Mouse (Mus musculus) neural tube, embryonic 15.5 days (tissue): Measurements from ENCODE around the gene Senp1. TPM values are rescaled to one million over a fixed set of nuclear protein-coding genes. Genes with fewer than 3 reads are reported as not detected.

Experiments used
- ATAC-seq: fragments of 200-750 bp; cut with Nextera tagmentation; 2 replicates; pipeline ENCODE4 v1.8.0; 2017; ENCODE audit warnings: mild to moderate bottlenecking, moderate TSS enrichment, moderate library complexity; ENCODE audit not compliant: low FRiP score
- H3K27ac ChIP-seq: fragments of 300-500 bp; sonication (generic); replicated peaks from 2 replicates; pipeline ENCODE4 v1.5.1; 2015; ENCODE audit warnings: mild to moderate bottlenecking, inconsistent platforms
- H3K27me3 ChIP-seq: fragments of 300-500 bp; sonication (generic); replicated peaks from 2 replicates; pipeline ENCODE4 v1.6.1; 2015; ENCODE audit warnings: inconsistent platforms
- H3K36me3 ChIP-seq: fragments of 300-500 bp; sonication (generic); 2 replicates; pipeline ENCODE4 v1.6.1; 2015; ENCODE audit warnings: inconsistent platforms
- H3K4me1 ChIP-seq: fragments of 300-500 bp; sonication (generic); 2 replicates; pipeline ENCODE4 v1.6.1; 2015; ENCODE audit warnings: inconsistent platforms
- H3K4me2 ChIP-seq: fragments of 300-500 bp; sonication (generic); 2 replicates; pipeline ENCODE4 v1.6.1; 2015; ENCODE audit warnings: inconsistent platforms, mild to moderate bottlenecking, moderate library complexity
- H3K4me3 ChIP-seq: fragments of 300-500 bp; sonication (generic); replicated peaks from 2 replicates; pipeline ENCODE4 v1.5.1; 2015; ENCODE audit warnings: mild to moderate bottlenecking, inconsistent platforms
- H3K9ac ChIP-seq: fragments of 300-500 bp; sonication (generic); replicated peaks from 2 replicates; pipeline ENCODE4 v1.6.1; 2015; ENCODE audit warnings: mild to moderate bottlenecking, inconsistent platforms
- H3K9me3 ChIP-seq: fragments of 300-500 bp; sonication (generic); replicated peaks from 2 replicates; pipeline ENCODE4 v1.6.1; 2016; ENCODE audit warnings: inconsistent platforms
- WGBS: fragments of 180-500 bp; shearing (Covaris S2); methylation state at CpG from one replicate; pipeline ENCODE4 v1.1.7; 2015; ENCODE audit warnings: mixed read lengths; 5-methylcytosine and 5-hydroxymethylcytosine counted together
- polyA plus RNA-seq: library from polyadenylated mRNA; unstranded; fragments of >200 nt; fragmentation: Nextera tagmentation; extraction: Ambion mirVana; gene quantifications from 2 replicates; pipeline ENCODE4 v1.2.1, GENCODE M21; 2015

The Senp1 gene
- polyA plus RNA-seq, result 16.8 and 22.5 TPM in 2 replicates

DNA sequence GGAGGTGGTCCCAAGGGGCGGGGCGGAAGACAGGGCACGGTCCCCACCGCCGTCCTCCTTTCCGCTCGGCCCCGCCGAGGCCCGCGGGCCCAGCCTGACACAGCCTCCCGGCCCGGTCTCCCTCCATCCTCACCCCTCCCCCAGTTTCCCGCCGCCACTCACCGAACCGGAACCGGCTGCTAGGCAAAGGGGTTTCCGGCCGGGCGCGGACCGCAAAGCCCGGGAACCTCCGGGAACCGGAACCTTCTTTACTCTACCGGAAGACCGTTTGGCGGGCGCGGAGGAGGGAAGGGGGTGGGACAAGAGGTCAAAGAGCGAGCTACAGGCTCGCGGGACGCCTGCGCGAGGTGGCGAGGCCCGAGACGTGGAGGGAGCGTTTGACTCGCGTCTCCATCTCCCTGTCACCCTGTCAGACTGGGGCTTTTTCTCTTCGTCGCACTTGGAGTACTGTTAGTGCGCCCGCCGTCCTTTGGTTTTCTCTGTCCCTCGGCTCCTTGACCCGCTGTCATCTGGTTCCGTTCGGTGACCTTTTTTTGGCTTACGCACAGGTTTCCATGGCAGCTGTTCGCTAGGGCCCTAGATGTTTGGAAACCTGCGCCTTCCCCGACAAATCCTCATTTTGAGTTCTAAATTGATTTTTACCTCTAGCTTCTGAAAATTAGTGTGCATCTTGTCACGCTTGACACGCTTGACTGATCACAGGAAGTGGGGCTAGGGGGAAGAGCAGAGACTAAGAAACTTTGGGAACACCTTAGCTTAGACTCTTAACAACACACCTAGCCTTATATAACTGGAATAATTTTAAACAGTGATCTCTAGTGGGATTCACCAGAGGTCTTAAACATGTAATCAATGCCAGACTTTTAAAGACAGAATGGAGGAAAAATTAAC lies at the start of gene Senp1:
TSS of gene Senp1 (minus strand) at position 624 of the 891 bp plus-strand sequence.
- ATAC-seq, result peak; percentile 94
- Histone ChIP-seq H3K27ac (peak within 1 kb of the TSS; percentile 94), H3K9ac (peak within 1 kb of the TSS; percentile 70), H3K27me3 (no peaks in the 10 kb centered on the region), H3K9me3 (no peaks in the 10 kb centered on the region), H3K4me3 (peak within 1 kb of the TSS; percentile 63), H3K4me1 (peaks cover 21% of the 10 kb centered on the region), H3K36me3 (no peaks in the 10 kb centered on the region), H3K4me2 (peak within 1 kb of the TSS; percentile 76)
- WGBS, result under 1% methylated on average over 56 of the region's 58 CpGs

DNA sequence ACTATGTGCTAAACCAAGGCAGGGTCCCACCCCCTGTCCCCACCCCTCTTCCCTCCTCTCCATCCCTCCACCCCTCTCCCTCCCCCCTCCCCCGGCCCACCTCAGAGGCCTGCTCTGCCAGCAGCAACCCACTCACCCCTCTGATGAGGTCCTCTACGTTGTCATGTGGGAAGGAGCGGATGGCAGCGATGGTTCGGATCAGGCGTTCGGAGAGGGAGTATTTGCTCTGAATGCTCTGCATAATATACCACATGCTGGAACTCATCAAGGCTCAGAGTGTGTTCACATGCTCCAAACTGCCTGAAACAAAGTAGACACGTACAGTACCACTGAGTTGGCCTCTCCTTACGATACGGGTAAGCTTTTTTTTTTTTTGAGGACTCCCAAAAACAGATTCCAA lies 49.0 kb upstream of the Senp1 start:
- H3K27ac ChIP-seq, result no peak overlapping the region
- no peak overlapping the region for H3K4me2 ChIP-seq
- no peak overlapping the region for H3K4me3 ChIP-seq
- no peak overlapping the region for H3K9ac ChIP-seq
- peaks cover 43% of the 10 kb centered on the region for H3K36me3 ChIP-seq
- no peaks in the 10 kb centered on the region for H3K9me3 ChIP-seq
- peaks cover 15% of the 10 kb centered on the region for H3K4me1 ChIP-seq
- WGBS, result 87% methylated on average over 9 of the region's 10 CpGs
- ATAC-seq, result no peak
- no peaks in the 10 kb centered on the region for H3K27me3 ChIP-seq

DNA sequence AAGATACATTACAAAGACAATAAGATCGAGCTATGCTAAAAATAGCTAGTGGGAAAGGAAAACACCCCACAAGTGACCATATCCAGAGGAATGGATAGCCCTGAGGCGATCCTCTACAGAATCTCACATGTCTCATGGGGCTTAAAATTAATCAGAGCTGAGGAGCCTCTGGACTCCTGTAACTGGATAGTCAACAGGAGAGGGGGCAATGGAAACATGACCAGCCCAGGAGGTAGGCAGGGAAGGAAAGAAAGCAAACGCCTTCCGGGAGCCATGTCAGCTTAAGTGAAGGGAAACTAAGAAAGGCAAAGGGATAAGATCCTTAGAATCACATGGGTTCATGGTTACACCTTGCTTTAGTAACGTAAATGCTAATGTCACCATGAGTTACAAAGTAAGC lies 47.3 kb upstream of the Senp1 start:
- Histone ChIP-seq H3K4me2 (no peak overlapping the region), H3K9me3 (no peaks in the 10 kb centered on the region), H3K4me3 (no peak overlapping the region), H3K4me1 (peaks cover 11% of the 10 kb centered on the region), H3K36me3 (peaks cover 59% of the 10 kb centered on the region), H3K27me3 (no peaks in the 10 kb centered on the region), H3K27ac (no peak overlapping the region), H3K9ac (no peak overlapping the region)
- no peak for ATAC-seq
- WGBS, result 95% methylated on average over 5 of the region's 5 CpGs

DNA sequence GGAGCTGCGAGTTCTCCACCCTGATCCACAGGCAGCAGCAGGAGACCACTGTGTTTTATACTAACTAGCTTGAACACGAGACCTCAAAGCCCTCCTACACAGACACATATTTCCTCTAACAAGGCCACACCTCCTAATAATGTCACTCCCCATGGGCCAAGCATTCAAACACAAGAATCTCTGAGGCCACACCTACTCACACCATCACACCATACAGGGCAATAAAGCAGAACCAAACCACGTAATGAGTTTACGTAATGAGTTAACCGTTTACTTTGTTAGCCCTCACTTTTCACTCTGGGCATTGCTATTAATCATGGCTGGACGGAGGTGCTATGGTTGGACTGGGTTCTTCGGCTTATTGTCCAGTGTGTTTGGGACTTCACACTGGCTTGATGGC lies 46.2 kb upstream of the Senp1 start:
- Histone ChIP-seq H3K27me3 (no peaks in the 10 kb centered on the region), H3K4me3 (no peak overlapping the region), H3K4me2 (no peak overlapping the region), H3K9ac (no peak overlapping the region), H3K4me1 (peaks cover 8% of the 10 kb centered on the region), H3K9me3 (no peaks in the 10 kb centered on the region), H3K27ac (no peak overlapping the region), H3K36me3 (peaks cover 69% of the 10 kb centered on the region)
- WGBS, result 62% methylated on average over 7 of the region's 7 CpGs
- no peak for ATAC-seq

DNA sequence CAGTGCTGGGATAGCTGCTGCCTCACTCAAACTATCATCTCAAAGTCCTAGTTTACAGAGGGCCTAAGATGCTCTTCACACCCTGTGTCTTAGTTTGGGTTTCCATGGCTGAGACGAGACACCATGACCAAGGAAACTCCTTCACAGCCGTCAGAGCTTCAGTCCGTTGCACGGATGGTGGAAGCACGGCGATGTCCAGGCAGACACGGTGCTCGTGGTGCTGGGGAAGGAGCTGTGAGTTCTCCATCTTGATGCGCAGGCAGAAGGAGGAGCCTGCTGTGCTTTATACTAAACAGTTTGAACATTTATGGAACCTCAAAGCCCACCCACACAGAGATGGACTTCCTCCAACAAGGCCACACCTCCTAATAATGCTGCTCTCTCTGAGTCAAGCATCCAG lies 43.3 kb upstream of the Senp1 start:
- Histone ChIP-seq H3K9me3 (no peaks in the 10 kb centered on the region), H3K4me2 (no peak overlapping the region), H3K27me3 (no peaks in the 10 kb centered on the region), H3K36me3 (peaks cover 91% of the 10 kb centered on the region), H3K4me3 (no peak overlapping the region), H3K27ac (no peak overlapping the region), H3K4me1 (no peaks in the 10 kb centered on the region), H3K9ac (no peak overlapping the region)
- no peak for ATAC-seq
- WGBS, result 94% methylated on average over 9 of the region's 9 CpGs

DNA sequence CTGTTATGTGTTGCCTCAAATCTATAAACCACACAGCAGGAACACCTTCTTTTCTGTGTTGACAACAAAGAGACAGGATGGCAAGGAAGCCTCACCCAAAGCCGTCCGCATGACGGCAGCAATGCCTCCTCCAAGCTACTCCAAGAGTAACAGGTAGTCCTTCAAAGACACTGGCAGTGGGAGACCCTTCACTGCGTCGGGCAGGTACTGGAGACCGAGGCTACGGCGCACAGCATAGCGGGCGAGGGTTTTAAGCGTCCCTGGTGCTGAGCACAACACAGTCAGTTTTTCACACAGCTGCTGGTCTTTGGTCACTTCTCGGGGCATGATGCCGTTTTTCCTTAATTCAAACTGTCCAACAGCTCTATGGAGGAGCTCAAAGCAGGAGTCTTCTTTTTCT lies 42.1 kb upstream of the Senp1 start:
- no peaks in the 10 kb centered on the region for H3K9me3 ChIP-seq
- no peak overlapping the region for H3K27ac ChIP-seq
- peaks cover 92% of the 10 kb centered on the region for H3K36me3 ChIP-seq
- H3K9ac ChIP-seq, result no peak overlapping the region
- no peak for ATAC-seq
- no peaks in the 10 kb centered on the region for H3K4me1 ChIP-seq
- 95% methylated on average over 13 of the region's 13 CpGs for WGBS
- H3K4me3 ChIP-seq, result no peak overlapping the region
- no peaks in the 10 kb centered on the region for H3K27me3 ChIP-seq
- H3K4me2 ChIP-seq, result no peak overlapping the region

DNA sequence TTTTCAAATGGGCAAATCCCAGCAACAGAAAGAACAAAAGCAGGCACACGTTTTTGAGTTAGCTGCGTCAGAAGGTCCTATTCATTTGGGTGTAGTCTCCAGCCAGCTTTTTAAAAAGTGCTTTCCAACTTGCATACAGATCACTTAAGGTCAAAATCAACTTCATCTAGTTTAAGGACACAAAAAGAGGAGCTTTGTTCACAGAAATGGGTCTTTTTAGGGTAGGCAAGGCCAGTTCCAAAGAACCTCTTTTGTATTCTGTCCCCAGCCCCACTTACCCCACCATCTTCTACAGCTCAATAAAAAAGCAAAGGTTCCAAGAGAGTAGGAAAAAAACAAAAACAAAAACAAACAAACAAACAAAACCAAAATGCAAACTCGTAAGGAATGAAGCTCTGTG lies 41.1 kb upstream of the Senp1 start:
- peaks cover 92% of the 10 kb centered on the region for H3K36me3 ChIP-seq
- peak overlapping the region; percentile 58 for H3K27ac ChIP-seq

DNA sequence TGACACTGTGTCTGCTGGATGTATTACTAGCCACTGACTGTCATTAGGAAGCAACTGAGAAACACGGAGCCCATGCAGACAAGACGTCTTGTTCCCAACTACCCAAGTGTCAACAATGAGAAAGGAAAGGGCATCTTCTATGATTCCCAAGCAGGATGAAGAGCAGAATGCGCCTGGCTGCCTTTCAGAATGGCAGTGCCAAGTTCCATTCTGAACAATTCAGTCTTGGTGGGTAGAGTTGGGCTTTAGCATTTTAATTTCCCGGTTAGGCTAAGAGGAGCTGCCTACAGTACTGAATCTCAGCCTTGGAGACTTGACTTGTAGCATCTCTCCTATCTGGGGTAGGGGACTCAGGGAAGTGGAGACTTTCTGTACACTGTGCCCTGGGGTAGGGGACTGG lies 40.5 kb upstream of the Senp1 start:
- ATAC-seq, result no peak; the same call in 1 of the 2 replicates
- Histone ChIP-seq H3K27me3 (no peaks in the 10 kb centered on the region), H3K36me3 (peaks cover 90% of the 10 kb centered on the region), H3K27ac (peak overlapping the region; percentile 66), H3K4me1 (no peaks in the 10 kb centered on the region), H3K9me3 (no peaks in the 10 kb centered on the region), H3K9ac (no peak overlapping the region), H3K4me3 (no peak overlapping the region), H3K4me2 (no peak overlapping the region)
- WGBS, result 78% methylated on average over 4 of the region's 4 CpGs

More for the DNA sequence above, 41.1 kb upstream of the Senp1 start:
- H3K9me3 ChIP-seq, result no peaks in the 10 kb centered on the region
- no peak overlapping the region for H3K4me3 ChIP-seq
- WGBS, result 70% methylated on average over 3 of the region's 3 CpGs
- no peak overlapping the region for H3K4me2 ChIP-seq
- H3K27me3 ChIP-seq, result no peaks in the 10 kb centered on the region
- no peak for ATAC-seq
- H3K4me1 ChIP-seq, result no peaks in the 10 kb centered on the region
- H3K9ac ChIP-seq, result no peak overlapping the region

DNA sequence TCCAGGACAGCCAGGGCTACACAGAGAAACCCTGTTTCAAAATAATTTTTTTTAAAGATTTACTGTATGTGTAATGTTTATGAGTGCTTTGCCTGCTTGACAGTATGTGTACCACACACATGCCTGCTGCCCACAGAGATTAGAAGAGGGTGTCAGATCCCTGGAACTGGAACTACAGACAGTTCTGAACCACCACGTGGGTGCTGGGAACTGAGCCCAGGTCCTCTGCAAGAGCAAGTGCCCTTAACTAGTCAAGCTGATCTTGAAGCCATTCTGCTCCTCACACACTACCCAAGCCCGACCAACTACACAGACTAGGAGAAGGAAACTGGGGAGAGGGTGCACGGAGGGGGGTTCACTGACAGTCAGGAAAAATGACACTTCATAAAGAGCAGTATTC lies 39.9 kb upstream of the Senp1 start:
- no peak overlapping the region for H3K27ac ChIP-seq
- no peaks in the 10 kb centered on the region for H3K27me3 ChIP-seq
- no peaks in the 10 kb centered on the region for H3K9me3 ChIP-seq
- H3K4me3 ChIP-seq, result no peak overlapping the region
- no peaks in the 10 kb centered on the region for H3K4me1 ChIP-seq
- H3K36me3 ChIP-seq, result peaks cover 90% of the 10 kb centered on the region
- 91% methylated on average over 3 of the region's 3 CpGs for WGBS
- H3K9ac ChIP-seq, result no peak overlapping the region
- H3K4me2 ChIP-seq, result no peak overlapping the region
- no peak for ATAC-seq

DNA sequence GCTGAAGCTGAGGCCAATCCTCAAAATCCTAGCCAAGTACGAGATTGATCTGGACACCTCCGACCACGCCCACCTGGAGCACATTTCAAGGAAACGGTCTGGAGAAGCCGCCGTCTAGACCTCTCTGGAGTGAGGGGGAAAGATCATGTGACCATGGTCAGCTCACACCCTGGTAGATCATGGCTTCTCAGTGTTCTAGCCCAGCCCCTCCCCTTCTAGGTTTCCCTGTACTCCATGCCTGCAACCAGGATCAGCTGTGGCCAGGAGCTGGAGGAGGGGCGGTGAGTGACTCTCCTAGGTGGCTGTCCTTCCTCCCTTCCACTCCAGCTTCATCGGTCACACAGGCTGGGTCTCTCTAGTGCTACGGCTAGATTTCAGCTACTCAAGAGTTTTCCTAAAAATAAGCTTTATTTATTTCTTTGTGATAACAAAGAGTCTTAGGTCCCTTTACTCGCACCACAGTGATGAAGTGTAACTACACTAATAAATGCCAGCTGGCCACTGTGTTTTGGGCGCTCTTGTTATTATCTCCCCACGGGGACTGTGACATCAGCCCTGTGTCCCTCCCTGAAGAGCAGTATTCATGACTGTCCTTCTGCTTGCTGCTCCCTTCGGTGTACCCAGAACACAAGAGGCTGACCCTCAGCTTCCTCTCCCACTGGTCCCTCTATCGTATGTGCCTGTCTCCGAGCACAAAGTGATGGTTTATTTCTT lies 38.6 kb upstream of the Senp1 start:
- no peak overlapping the region for H3K4me2 ChIP-seq
- no peaks in the 10 kb centered on the region for H3K9me3 ChIP-seq
- ATAC-seq, result no peak
- peaks cover 94% of the 10 kb centered on the region for H3K36me3 ChIP-seq
- WGBS, result 93% methylated on average over 15 of the region's 15 CpGs
- no peak overlapping the region for H3K4me3 ChIP-seq
- H3K4me1 ChIP-seq, result no peaks in the 10 kb centered on the region
- no peak overlapping the region for H3K27ac ChIP-seq
- H3K27me3 ChIP-seq, result no peaks in the 10 kb centered on the region
- H3K9ac ChIP-seq, result no peak overlapping the region

DNA sequence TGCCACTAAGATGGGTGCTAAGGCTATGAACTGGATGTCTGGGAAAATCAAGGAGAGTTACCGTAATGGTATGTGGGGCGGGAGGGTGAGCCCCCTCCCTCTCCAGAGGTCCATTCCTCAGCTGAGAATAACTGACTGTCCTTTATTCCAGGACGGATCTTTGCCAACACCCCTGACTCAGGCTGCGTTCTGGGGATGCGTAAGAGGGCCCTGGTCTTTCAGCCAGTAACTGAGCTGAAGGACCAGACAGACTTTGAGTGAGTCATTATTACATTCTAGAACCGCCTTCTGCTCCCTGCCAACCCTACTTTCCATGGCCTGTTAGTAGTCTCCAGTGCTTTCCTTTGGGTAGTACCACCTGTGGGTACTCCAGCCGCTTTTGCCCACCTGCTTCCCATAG lies 37.9 kb upstream of the Senp1 start:
- H3K4me1 ChIP-seq, result no peaks in the 10 kb centered on the region
- no peak for ATAC-seq
- no peak overlapping the region for H3K27ac ChIP-seq
- H3K4me3 ChIP-seq, result no peak overlapping the region
- no peak overlapping the region for H3K9ac ChIP-seq
- no peaks in the 10 kb centered on the region for H3K9me3 ChIP-seq
- H3K4me2 ChIP-seq, result no peak overlapping the region
- H3K36me3 ChIP-seq, result peaks cover 94% of the 10 kb centered on the region
- no peaks in the 10 kb centered on the region for H3K27me3 ChIP-seq
- 96% methylated on average over 7 of the region's 7 CpGs for WGBS

DNA sequence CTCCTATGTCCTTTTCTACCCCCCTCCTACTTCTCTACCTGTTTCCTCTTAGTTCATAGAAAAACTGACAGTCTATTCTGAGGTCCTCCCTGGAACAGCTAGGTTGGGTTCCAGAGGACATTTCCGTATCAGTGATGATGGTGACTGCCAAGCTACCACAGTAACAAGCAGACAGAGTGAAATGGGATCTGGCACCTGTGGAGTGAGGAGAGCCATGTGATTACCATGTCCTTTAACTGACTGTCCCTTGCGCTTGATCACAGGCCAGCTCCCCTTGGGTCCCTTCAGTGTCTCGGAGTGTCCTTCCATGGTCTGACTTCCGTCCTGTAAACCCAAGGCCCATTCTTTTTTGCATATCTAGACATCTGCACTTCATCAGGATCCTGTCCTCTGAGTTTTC lies 37.5 kb upstream of the Senp1 start:
- 96% methylated on average over 4 of the region's 4 CpGs for WGBS
- ATAC-seq, result no peak

More for the DNA sequence above, 37.5 kb upstream of the Senp1 start:
- Histone ChIP-seq H3K9me3 (no peaks in the 10 kb centered on the region), H3K4me2 (no peak overlapping the region), H3K4me3 (no peak overlapping the region), H3K36me3 (peaks cover 94% of the 10 kb centered on the region), H3K27ac (no peak overlapping the region), H3K9ac (no peak overlapping the region), H3K4me1 (no peaks in the 10 kb centered on the region), H3K27me3 (no peaks in the 10 kb centered on the region)
